Mouse (Mus musculus): ENCODE measurements around the gene Atxn7l3.

- TF ChIP-seq CTCF (IDR thresholded peaks at IDR 0.05; ENCODE audit: control insufficient read depth, insufficient read depth, low read length) (no peak), POLR2A (IDR thresholded peaks at IDR 0.05; ENCODE audit: borderline replicate concordance, control insufficient read depth, low read depth, low read length) (no peak)
Observed at GRCm38 (mm10) chr11:102241874-102242273, 54.6 kb downstream of the Atxn7l3 start.

All from bone marrow, adult 2 months (tissue).